26 mouse cellular contexts compared by ENCODE assay signal in genomic region chr17:90208547-90208946, GRCm38 (mm10).
DNase-seq lines count a peak whose midpoint lies in the region; ATAC-seq and TF ChIP-seq lines count a peak whose summit lies in the region.
"Had no signal": no experiment of that assay in that cellular context is flagged by ENCODE, and none has a peak within 500 bp of the region (broad histone marks: within the 10 kb centered on the region; RNA-seq: fewer than 3 reads in every experiment).

No protein-coding gene starts in this region.

- ATAC-seq in kidney, postnatal 0 days (replicated peaks; ENCODE audit: low FRiP score, low read depth) = no peak
- ATAC-seq in midbrain, embryonic 15.5 days (replicated peaks) = peak; percentile 25; the same call in 1 of the 2 replicates
- no peak for ATAC-seq in midbrain, embryonic 14.5 days (ENCODE audit: low FRiP score, low TSS enrichment)
- peak; percentile 23; the same call in 1 of the 2 replicates for ATAC-seq in forebrain, embryonic 15.5 days (replicated peaks)
- ATAC-seq: intestine, embryonic 16.5 days; liver, embryonic 12.5 days; liver, postnatal 0 days had no signal

- no peak overlapping the region for H3K4me3 ChIP-seq in kidney, postnatal 0 days (replicated peaks; ENCODE audit: low read depth, low read length)
- no peak overlapping the region for H3K4me3 ChIP-seq in midbrain, embryonic 15.5 days
- H3K4me3 ChIP-seq in midbrain, embryonic 14.5 days (replicated peaks; ENCODE audit: low read depth, low read length) = no peak overlapping the region
- no peak overlapping the region for H3K4me3 ChIP-seq in forebrain, embryonic 15.5 days
- H3K4me3 ChIP-seq: embryonic facial prominence, embryonic 10.5 days; embryonic facial prominence, embryonic 15.5 days; gastrocnemius, adult 2 months; heart, embryonic 13.5 days; liver, embryonic 12.5 days; stomach, embryonic 15.5 days had no signal

- DNase-seq in kidney, postnatal 0 days (ENCODE audit: low spot score) = peak; percentile 13
- DNase-seq in kidney, adult 9 months = no peak
- DNase-seq in midbrain, embryonic 14.5 days = no peak
- no peak for DNase-seq in right cerebral cortex, postnatal 14 days
- DNase-seq: adrenal gland, adult 2 months; adrenal gland, postnatal 36 days; B cell, adult 2 months; cerebellum, adult 8-10 months; cerebellum, postnatal 25 days; gastrocnemius, adult 2 months; gastrocnemius, postnatal 36 days; heart, postnatal 10 days; kidney, adult 8-10 months; kidney, postnatal 36 days; layer of hippocampus, postnatal 36 days; left cerebral cortex, postnatal 4 days; liver, postnatal 0 days; lung, postnatal 36 days had no signal

- H3K27ac ChIP-seq in kidney, postnatal 0 days = no peak overlapping the region
- H3K27ac ChIP-seq in midbrain, embryonic 15.5 days = no peak overlapping the region
- H3K27ac ChIP-seq in midbrain, embryonic 14.5 days (replicated peaks; ENCODE audit: low read depth, low read length) = no peak overlapping the region
- H3K27ac ChIP-seq in forebrain, embryonic 15.5 days (replicated peaks) = peak overlapping the region; percentile 44
- H3K27ac ChIP-seq: embryonic facial prominence, embryonic 10.5 days; embryonic facial prominence, embryonic 15.5 days; gastrocnemius, adult 2 months; heart, embryonic 13.5 days; liver, embryonic 12.5 days; stomach, embryonic 15.5 days had no signal

- no peak overlapping the region for H3K4me2 ChIP-seq in kidney, postnatal 0 days (ENCODE audit: low read length)
- H3K4me2 ChIP-seq in midbrain, embryonic 15.5 days = no peak overlapping the region
- no peak overlapping the region for H3K4me2 ChIP-seq in midbrain, embryonic 14.5 days (ENCODE audit: low read length)
- H3K4me2 ChIP-seq in forebrain, embryonic 15.5 days (replicated peaks) = no peak overlapping the region
- H3K4me2 ChIP-seq: embryonic facial prominence, embryonic 15.5 days; heart, embryonic 13.5 days; liver, embryonic 12.5 days; stomach, embryonic 15.5 days had no signal

- no peak overlapping the region for H3K9ac ChIP-seq in kidney, postnatal 0 days (ENCODE audit: low read depth, low read length)
- no peak overlapping the region for H3K9ac ChIP-seq in midbrain, embryonic 15.5 days
- H3K9ac ChIP-seq in midbrain, embryonic 14.5 days (replicated peaks; ENCODE audit: low read length) = no peak overlapping the region
- H3K9ac ChIP-seq in forebrain, embryonic 15.5 days (replicated peaks) = no peak overlapping the region
- H3K9ac ChIP-seq: embryonic facial prominence, embryonic 15.5 days; heart, embryonic 13.5 days; liver, embryonic 12.5 days; liver, postnatal 0 days; stomach, embryonic 15.5 days had no signal

- no peak for TF ChIP-seq CTCF in kidney, postnatal 0 days (IDR thresholded peaks at IDR 0.05; ENCODE audit: low read depth)

- no peaks in the 10 kb centered on the region for H3K4me1 ChIP-seq in kidney, postnatal 0 days (replicated peaks; ENCODE audit: insufficient read depth, low read length)
- 0 out of 2 replicates have a peak, but pooled peaks cover 2% of the 10 kb centered on the region for H3K4me1 ChIP-seq in midbrain, embryonic 15.5 days
- 0 out of 2 replicates have a peak, but pooled peaks cover 12% of the 10 kb centered on the region for H3K4me1 ChIP-seq in midbrain, embryonic 14.5 days (ENCODE audit: control insufficient read depth, insufficient read depth, low read length)
- peaks cover 3% of the 10 kb centered on the region for H3K4me1 ChIP-seq in forebrain, embryonic 15.5 days
- H3K4me1 ChIP-seq: embryonic facial prominence, embryonic 10.5 days; embryonic facial prominence, embryonic 15.5 days; heart, embryonic 13.5 days; liver, embryonic 12.5 days; stomach, embryonic 15.5 days had no signal

- no peaks in the 10 kb centered on the region for H3K27me3 ChIP-seq in kidney, postnatal 0 days (ENCODE audit: insufficient read depth, low read length)
- no peaks in the 10 kb centered on the region for H3K27me3 ChIP-seq in midbrain, embryonic 15.5 days (replicated peaks)
- H3K27me3 ChIP-seq in midbrain, embryonic 14.5 days (ENCODE audit: control insufficient read depth, insufficient read depth, low read length) = no peaks in the 10 kb centered on the region
- H3K27me3 ChIP-seq in forebrain, embryonic 15.5 days = no peaks in the 10 kb centered on the region
- H3K27me3 ChIP-seq: embryonic facial prominence, embryonic 15.5 days; heart, embryonic 13.5 days; liver, embryonic 12.5 days; stomach, embryonic 15.5 days had no signal

- no peaks in the 10 kb centered on the region for H3K9me3 ChIP-seq in kidney, postnatal 0 days (replicated peaks; ENCODE audit: low read length)
- no peaks in the 10 kb centered on the region for H3K9me3 ChIP-seq in midbrain, embryonic 15.5 days
- H3K9me3 ChIP-seq in midbrain, embryonic 14.5 days (ENCODE audit: control insufficient read depth, low read length) = no peaks in the 10 kb centered on the region
- H3K9me3 ChIP-seq in forebrain, embryonic 15.5 days = no peaks in the 10 kb centered on the region
- H3K9me3 ChIP-seq: embryonic facial prominence, embryonic 10.5 days; embryonic facial prominence, embryonic 15.5 days; heart, embryonic 13.5 days; liver, embryonic 12.5 days; stomach, embryonic 15.5 days had no signal

- no peaks in the 10 kb centered on the region for H3K36me3 ChIP-seq in kidney, postnatal 0 days (ENCODE audit: insufficient read depth, low read length)
- no peaks in the 10 kb centered on the region for H3K36me3 ChIP-seq in midbrain, embryonic 15.5 days (replicated peaks)
- H3K36me3 ChIP-seq in midbrain, embryonic 14.5 days (ENCODE audit: control insufficient read depth, insufficient read depth, low read length) = no peaks in the 10 kb centered on the region
- no peaks in the 10 kb centered on the region for H3K36me3 ChIP-seq in forebrain, embryonic 15.5 days
- H3K36me3 ChIP-seq: embryonic facial prominence, embryonic 10.5 days; embryonic facial prominence, embryonic 15.5 days; heart, embryonic 13.5 days; liver, embryonic 12.5 days; stomach, embryonic 15.5 days had no signal

Comparison
In these comparisons a context has a peak if more than half of its experiments do, and no peak if none do; other contexts are left out.
1. ATAC-seq: peak in midbrain, embryonic 15.5 days (single experiment) and forebrain, embryonic 15.5 days (single experiment); none in kidney, postnatal 0 days (single experiment) and midbrain, embryonic 14.5 days (single experiment).